Mouse (Mus musculus) embryonic fibroblast, embryonic 13.5 days (primary cell): ENCODE results near the gene Ppp1r1b.

Experiments
- CTCF ChIP-seq: IDR thresholded peaks from 2 replicates; pipeline ENCODE4 v1.5.1; 2011; ENCODE audit warnings: mild to moderate bottlenecking, control low read depth, low read length, moderate library complexity, borderline replicate concordance; ENCODE audit not compliant: insufficient read depth
- POLR2A ChIP-seq: IDR thresholded peaks from 2 replicates; pipeline ENCODE4 v1.6.1; 2011; ENCODE audit warnings: low read depth, mild to moderate bottlenecking, control low read depth, low read length, moderate library complexity

- TF ChIP-seq CTCF = no peak
- no peak for TF ChIP-seq POLR2A
Observed at GRCm38 (mm10) chr11:98387056-98387577, 38.9 kb downstream of the Ppp1r1b start.
